Mouse (Mus musculus): ENCODE measurements around the gene Ghsr.
"Not testable (repeated sequence)": the region's sequence is repeated elsewhere in the genome, so short reads cannot be mapped to it uniquely, and the experiment has no call there.

The Ghsr gene

GRCm38 (mm10) chr3:27371276-27371621, at the start of gene Ghsr:
Gene Ghsr, plus strand, starts transcription at chr3:27371351.
- DNase-seq (ENCODE audit: low read depth) = no peak

- DNase-seq (ENCODE audit: low read depth) = peak; percentile 24
Measured at GRCm38 (mm10) chr3:27322591-27322990, 48.6 kb upstream of the Ghsr start.

- no peak for DNase-seq (ENCODE audit: low read depth)
Measured at GRCm38 (mm10) chr3:27323551-27323950, 47.6 kb upstream of the Ghsr start.

- no peak for DNase-seq (ENCODE audit: low read depth)
Measured at GRCm38 (mm10) chr3:27326633-27327191, 44.4 kb upstream of the Ghsr start.

GRCm38 (mm10) chr3:27330706-27331105, 40.4 kb upstream of the Ghsr start:
- DNase-seq (ENCODE audit: low read depth) = no peak

GRCm38 (mm10) chr3:27338437-27338836, 32.7 kb upstream of the Ghsr start:
- DNase-seq (ENCODE audit: low read depth) = peak; percentile 62

- no peak for DNase-seq (ENCODE audit: low read depth)
Measured at GRCm38 (mm10) chr3:27338887-27339286, 32.3 kb upstream of the Ghsr start.

- no peak for DNase-seq (ENCODE audit: low read depth)
Measured at GRCm38 (mm10) chr3:27340757-27341156, 30.4 kb upstream of the Ghsr start.

- no peak for DNase-seq (ENCODE audit: low read depth)
Measured at GRCm38 (mm10) chr3:27342462-27342861, 28.7 kb upstream of the Ghsr start.

- DNase-seq (ENCODE audit: low read depth) = peak; percentile 82
Measured at GRCm38 (mm10) chr3:27345526-27345925, 25.6 kb upstream of the Ghsr start.

- no peak for DNase-seq (ENCODE audit: low read depth)
Measured at GRCm38 (mm10) chr3:27348462-27348861, 22.7 kb upstream of the Ghsr start.

- no peak for DNase-seq (ENCODE audit: low read depth)
Measured at GRCm38 (mm10) chr3:27351105-27351504, 20.0 kb upstream of the Ghsr start.

GRCm38 (mm10) chr3:27359100-27359720, 11.9 kb upstream of the Ghsr start:
- DNase-seq (ENCODE audit: low read depth) = no peak

- no peak for DNase-seq (ENCODE audit: low read depth)
Measured at GRCm38 (mm10) chr3:27370125-27370524, 1.0 kb upstream of the Ghsr start.

- DNase-seq (ENCODE audit: low read depth) = no peak
Measured at GRCm38 (mm10) chr3:27370582-27371275, 422 bp upstream of the Ghsr start.

GRCm38 (mm10) chr3:27371725-27372650, 837 bp downstream of the Ghsr start:
- no peak for DNase-seq (ENCODE audit: low read depth)

GRCm38 (mm10) chr3:27374396-27374795, 3.2 kb downstream of the Ghsr start:
- no peak for DNase-seq (ENCODE audit: low read depth)

- no peak for DNase-seq (ENCODE audit: low read depth)
Measured at GRCm38 (mm10) chr3:27377935-27378334, 6.8 kb downstream of the Ghsr start.

GRCm38 (mm10) chr3:27384836-27385235, 13.7 kb downstream of the Ghsr start:
- no peak for DNase-seq (ENCODE audit: low read depth)

- no peak for DNase-seq (ENCODE audit: low read depth)
Measured at GRCm38 (mm10) chr3:27389923-27390322, 18.8 kb downstream of the Ghsr start.

- not testable (repeated sequence) for DNase-seq (ENCODE audit: low read depth)
Measured at GRCm38 (mm10) chr3:27400996-27401395, 29.8 kb downstream of the Ghsr start.

- no peak for DNase-seq (ENCODE audit: low read depth)
Measured at GRCm38 (mm10) chr3:27406440-27406839, 35.3 kb downstream of the Ghsr start.

Measured in naive thymus-derived CD4-positive, alpha-beta T cell, adult 2 months (primary cell).